Mouse (Mus musculus): ENCODE measurements at regions not wholly inside any gene's neighbourhood (a gene's known extent, or its start where the extent isn't known, plus 50 kb on each side); places are given as distances from the start of the nearest gene placed in this dataset.

DNA sequence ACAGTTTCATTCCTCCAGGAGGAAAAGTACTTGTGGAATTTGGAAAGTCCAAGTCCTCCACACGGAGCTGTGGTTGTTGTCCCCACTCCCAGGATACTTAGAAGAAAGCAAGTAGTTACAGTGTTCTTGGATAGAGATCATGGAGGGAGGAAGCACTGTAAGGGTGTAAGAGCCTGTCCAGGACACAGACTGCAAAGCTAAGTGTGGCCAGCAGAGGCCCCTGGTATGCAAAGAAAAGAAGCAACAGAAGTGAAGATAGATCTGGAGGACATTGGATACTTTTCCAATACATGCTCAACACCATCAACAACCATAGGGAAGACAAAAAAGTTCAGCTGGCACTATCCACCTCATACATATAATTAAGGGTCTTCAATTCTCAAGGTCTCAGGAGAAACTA is 197.4 kb downstream of the Meis1 start:
- no peak for DNase-seq (ENCODE audit: low read depth, low spot score)

GRCm38 (mm10) chr11:18814110-18814509 is 204.7 kb downstream of the Meis1 start:
- no peak for DNase-seq (ENCODE audit: low read depth, low spot score)

- no peak for DNase-seq (ENCODE audit: low read depth, low spot score)
These were observed 251.3 kb downstream of the Meis1 start for GRCm38 (mm10) chr11:18767479-18767878.

DNA sequence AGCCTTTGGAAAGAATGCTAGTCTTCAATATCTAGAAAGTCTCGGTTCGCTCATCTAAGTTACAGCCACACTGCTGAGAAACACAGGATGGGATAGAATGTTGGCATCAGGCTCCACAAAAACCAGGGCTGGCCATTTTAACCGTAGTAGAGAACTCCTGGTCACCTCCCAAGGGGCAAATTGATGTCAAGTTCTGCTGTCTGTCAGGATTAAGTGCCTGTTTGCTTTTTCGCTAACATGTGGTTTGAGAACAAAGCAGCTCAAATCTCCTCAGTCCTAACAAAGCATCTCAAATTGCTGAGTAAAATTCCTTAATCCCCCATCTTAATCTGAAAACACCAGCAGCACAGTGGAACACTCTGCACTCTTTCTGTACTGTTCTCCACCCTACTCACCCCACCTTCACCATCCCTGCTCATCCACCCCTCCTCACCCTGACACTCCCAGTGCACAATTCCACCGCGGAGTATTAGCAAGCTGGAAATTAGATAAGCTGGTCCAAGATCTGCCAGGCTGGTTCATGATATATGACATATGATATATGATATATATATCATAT is 252.2 kb downstream of the Meis1 start:
- no peak for DNase-seq (ENCODE audit: low read depth, low spot score)

DNA sequence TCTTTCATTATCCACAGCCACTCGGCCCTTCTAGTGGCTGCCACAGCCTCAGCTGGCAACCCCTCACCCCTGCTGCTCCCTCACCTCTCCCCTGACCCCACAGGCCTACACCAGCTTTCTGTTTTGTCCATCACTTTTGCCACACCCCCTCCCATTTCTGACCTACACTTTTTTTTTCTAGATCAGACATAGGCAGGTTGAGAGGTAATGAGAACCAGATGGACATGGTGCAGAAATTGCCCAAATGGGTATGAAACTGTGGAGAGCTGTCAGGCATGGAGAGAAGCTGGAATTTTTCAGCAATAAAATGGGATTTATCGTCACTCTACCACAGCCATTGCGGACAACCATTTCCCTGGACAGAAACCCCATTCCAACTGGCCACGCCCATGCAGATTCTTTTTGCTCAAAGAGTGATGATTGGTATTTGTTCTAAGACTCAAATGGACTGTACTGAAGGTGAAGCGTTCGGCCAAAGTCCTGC is 260.2 kb downstream of the Meis1 start:
- DNase-seq (ENCODE audit: low read depth, low spot score) = no peak

- DNase-seq (ENCODE audit: low read depth, low spot score) = no peak
These were observed 262.2 kb downstream of the Meis1 start for GRCm38 (mm10) chr11:18756576-18756975.

GRCm38 (mm10) chr11:18754732-18755525 is 263.9 kb downstream of the Meis1 start:
- DNase-seq (ENCODE audit: low read depth, low spot score) = no peak

DNA sequence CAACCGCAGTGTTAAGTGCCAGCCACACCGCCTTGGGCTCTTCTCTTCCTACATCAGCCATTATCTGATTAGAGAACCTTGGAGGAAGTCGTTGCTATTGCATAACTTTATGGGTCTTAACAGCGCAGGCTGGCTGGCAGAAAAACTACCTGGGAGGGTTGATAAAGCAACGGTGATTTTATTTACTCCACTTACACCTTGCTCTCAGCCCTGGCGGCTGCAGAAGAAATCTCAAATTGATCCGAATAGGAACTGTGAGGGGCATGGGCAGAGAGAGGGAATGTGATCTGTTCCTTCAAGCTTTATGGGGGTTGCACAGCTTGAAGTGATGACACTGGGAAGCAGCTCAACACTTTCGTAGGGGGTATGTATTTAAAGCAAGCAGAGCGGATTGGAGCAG is 264.9 kb downstream of the Meis1 start:
- DNase-seq (ENCODE audit: low read depth, low spot score) = no peak

DNA sequence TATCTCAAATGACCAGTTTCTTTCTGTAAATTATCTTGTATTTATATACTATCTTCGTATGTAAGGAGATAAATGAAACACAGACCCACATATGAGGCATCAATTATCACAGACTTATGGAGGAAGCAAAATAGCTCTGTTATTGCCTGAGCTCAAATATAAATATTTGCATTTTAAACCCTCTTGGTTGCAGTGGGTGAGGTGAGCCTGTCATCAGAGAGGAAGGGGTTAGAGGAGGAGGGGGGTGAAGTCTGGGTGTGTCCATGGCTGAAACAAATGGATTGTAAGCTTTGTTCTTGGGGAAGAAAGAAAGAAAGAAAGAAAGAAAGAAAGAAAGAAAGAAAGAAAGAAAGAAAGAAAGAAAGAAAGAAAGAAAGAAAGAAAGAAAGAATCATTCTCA is 265.5 kb downstream of the Meis1 start:
- no peak for DNase-seq (ENCODE audit: low read depth, low spot score)

- DNase-seq (ENCODE audit: low read depth, low spot score) = no peak
These were observed 266.3 kb downstream of the Meis1 start for GRCm38 (mm10) chr11:18752512-18752911.

DNA sequence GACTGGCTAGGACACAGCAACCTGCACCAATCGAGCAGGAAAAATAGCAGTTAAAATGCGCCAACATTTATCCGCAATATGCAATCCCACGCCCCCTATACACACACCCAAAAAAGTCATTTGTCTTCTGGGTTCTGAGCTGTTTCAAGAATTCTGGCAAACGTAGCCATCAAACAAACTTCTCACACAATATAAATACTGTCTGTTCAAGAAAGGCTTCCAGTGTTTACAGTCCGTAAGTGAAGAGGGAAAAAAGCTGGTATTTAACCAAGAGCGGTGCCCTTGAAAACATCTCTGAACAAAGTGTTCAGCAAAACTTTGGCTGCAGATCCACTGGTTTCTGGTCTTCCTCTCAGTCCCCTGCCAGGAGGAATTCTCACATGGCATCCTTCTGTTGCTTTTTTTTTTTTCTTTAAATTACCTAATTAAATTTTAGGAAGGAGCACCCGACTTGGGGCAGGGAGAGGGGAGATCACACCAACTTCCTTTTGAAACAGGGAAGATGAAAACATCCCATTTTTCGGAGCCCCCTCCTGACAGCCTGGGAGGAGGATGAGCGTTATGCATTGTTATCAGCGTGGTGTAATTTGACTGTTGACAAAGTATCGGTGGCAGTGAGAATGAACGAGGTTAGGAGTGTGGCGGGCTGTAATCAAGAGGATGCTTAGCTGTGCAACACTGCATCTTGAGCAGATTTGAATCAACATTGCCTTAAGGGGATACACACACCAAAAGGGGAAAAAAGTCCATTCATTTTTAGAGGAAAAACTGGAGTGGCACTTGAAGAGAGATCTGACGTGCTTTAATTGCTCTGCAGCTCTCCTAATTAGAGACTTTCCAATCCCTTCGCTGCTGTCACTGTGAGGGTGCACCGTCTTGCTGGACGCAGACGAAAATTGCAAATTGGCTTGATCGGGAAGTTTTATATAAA is 267.6 kb downstream of the Meis1 start:
- no peak for DNase-seq (ENCODE audit: low read depth, low spot score)

DNA sequence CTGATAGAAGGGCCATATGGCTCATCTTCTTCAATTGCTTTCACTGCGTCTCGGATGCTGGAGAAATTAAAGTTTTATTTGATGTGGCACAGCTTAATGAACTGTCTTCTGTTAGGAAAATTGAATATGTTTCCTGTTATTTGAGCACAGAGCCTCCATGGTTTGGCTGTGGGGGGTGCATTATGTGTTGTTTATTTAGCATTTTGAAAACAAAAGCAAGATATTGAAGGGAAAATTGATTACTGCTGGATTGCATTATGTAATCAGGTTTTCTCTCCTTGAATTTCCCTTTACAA is 268.8 kb downstream of the Meis1 start:
- DNase-seq (ENCODE audit: low read depth, low spot score) = no peak

DNA sequence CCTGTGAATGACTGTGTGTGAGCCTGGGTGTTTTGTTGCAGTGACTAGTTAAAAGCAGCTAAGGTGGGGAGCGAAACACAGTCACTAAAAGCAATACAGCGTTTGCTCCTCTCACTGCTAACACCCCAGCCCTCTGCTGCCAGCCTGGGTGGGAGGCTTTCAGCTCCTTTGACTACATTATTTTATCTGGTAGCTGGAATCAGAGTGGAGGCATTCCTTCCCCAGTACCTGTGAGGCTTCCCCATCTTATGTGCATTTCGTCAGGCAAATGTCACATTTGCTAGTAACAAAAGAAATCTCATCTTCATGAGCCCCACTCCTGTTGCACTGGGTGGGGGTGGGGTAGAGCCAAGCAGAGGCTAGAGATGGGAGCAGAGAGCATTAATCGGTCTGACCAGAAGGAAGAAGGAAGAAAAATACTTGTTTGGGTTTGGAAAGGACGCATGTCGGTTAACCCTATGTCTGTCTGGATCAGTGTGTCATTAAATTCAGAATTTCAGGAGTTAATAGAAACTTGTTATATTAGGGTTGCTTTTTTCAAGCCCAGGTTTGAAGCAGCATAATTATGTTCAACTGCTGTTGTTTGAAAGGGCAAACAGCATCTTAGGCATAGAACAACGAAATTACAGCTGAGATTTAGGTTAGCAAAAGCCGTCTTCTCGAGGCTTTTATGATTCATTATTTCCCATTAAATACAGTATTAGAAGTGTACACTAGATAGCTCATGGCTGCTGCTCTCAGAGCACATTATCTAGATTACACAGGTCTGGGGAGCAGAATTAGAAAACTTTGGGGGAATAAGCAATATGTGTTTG is 269.3 kb downstream of the Meis1 start:
- DNase-seq (ENCODE audit: low read depth, low spot score) = no peak

DNA sequence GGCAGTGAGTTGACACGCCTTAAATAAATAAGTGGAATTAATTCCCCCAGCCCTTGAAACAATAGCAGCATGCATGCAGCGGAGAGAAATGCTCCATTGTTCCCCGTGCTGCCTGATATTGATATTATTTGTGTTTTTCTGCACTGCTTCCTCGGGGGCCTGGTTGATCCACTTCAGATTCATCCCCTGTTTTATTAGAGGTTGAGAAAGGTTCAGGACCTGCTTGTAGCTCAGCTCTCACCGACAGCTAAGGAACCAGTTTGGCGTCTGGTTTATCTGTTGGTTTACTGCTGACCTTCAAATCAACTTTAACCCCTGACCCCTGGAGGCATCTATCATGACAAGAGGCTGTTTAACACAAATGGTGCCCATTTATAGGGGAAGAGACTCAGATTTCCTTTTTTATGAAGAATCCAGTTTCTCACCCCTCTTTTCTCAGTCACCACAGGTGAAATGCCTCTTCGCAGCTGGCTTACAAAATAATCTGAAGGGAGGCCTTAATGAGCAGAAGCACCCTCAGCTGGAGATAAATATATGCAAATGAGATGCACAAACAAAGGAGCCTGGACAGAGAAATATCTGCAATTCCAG is 270.8 kb downstream of the Meis1 start:
- peak; percentile 75 for DNase-seq (ENCODE audit: low read depth, low spot score)

DNA sequence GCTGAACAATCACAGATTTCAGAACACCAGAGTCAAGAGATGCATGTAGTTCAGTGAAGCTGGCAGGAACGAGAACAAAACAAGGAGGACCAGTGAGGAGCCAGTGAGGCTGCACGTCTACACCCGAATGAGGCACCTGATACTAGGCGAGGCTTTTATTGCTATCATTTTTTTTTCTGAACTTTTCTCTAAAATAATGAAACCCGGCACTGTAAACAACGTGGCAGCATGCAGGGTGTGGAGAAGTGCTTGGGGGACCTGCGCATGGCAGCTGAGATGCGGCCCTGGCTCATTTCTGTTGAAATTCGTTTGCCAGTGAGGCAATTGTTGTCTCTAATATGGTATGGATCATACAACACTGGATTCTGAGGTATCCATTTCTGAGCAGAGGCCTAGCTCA is 271.4 kb downstream of the Meis1 start:
- no peak for DNase-seq (ENCODE audit: low read depth, low spot score)

GRCm38 (mm10) chr11:18746486-18746885 is 272.3 kb downstream of the Meis1 start:
- DNase-seq (ENCODE audit: low read depth, low spot score) = no peak

GRCm38 (mm10) chr11:18745840-18746239 is 272.9 kb downstream of the Meis1 start:
- DNase-seq (ENCODE audit: low read depth, low spot score) = no peak

- DNase-seq (ENCODE audit: low read depth, low spot score) = no peak
These were observed 283.7 kb downstream of the Meis1 start for GRCm38 (mm10) chr11:18734904-18735664.

DNA sequence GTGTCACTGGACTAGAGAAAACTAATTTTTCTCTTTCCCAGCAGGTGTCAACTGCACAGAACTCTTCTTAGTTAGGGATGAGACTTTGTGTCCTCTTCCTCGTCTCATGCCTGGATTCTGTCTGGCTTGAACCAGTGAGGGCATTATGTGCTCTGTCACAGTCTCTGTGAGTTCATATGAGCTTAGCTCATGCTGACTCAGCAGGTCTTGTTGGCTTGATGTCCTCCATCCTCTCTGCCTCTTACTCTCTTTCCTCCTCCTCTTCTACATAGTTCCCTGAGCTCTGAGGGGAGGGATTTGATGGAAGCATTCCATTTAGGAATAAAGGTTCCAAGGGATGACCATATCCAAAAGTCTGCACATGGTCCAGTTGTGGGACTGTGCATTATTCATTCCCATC is 284.7 kb downstream of the Meis1 start:
- no peak for DNase-seq (ENCODE audit: low read depth, low spot score)

DNA sequence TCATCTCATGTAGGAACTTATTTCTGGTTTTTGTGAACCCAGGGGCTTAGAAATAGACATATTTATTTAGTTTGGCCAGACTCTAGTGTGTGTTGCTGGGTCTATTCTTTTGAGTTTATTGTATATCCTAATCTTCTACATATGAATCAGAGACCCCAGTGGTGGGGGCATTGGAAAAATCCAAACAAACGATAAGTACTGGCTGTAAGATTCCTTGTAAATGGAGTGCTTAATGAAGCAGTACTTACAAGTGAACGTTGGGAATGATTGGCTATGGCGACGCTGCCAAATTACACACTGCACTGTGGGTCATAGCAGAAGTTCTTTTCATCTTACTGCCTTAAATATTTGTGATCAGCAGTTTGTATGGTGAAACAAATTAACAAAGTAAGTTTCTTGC is 289.0 kb downstream of the Meis1 start:
- no peak for DNase-seq (ENCODE audit: low read depth, low spot score)

GRCm38 (mm10) chr11:18722770-18723169 is 296.0 kb downstream of the Meis1 start:
- no peak for DNase-seq (ENCODE audit: low read depth, low spot score)
